Mouse (Mus musculus): ENCODE data around the gene Scn8a. TPM values are rescaled to one million over a fixed set of nuclear protein-coding genes. Genes with fewer than 3 reads are reported as not detected.
A peak's percentile ranks its signal among the peaks of the same experiment; 100 is the strongest.

Gene Scn8a
- polyA plus RNA-seq, 1 experiment from 2014 or later = 19.8 TPM

DNA sequence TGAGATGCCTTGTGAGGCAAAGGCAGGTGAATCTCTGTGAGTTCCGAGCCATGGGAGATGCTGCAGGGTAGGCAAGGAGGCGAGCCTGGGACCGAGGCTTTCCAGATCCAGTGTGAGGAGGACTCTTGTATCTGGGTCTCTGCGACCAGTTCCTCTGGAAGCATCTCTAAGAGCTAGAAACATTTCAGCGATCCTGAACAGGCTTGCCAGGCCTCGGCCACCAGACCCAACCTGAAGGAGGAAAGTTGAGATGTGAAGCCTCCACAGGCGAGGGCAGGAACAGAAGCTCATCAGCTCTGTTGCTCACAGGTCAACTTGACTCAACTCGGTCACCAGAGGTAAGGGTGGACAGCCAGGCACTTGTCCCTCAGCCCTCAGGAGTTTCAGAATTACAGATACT lies 221.9 kb downstream of the Scn8a start:
- Histone ChIP-seq H3K4me1 (peaks cover 43% of the 10 kb centered on the region), H3K27me3 (replicated peaks) (peaks cover 14% of the 10 kb centered on the region; the same call in 1 of the 2 replicates), H3K4me3 (no peak overlapping the region), H3K36me3 (no peaks in the 10 kb centered on the region), H3K9ac (no peak overlapping the region), H3K4me2 (replicated peaks) (no peak overlapping the region), H3K9me3 (no peaks in the 10 kb centered on the region), H3K27ac (no peak overlapping the region)
- 94% methylated on average over 8 of the region's 8 CpGs for WGBS
- ATAC-seq (ENCODE audit: low FRiP score, low read depth) = no peak

DNA sequence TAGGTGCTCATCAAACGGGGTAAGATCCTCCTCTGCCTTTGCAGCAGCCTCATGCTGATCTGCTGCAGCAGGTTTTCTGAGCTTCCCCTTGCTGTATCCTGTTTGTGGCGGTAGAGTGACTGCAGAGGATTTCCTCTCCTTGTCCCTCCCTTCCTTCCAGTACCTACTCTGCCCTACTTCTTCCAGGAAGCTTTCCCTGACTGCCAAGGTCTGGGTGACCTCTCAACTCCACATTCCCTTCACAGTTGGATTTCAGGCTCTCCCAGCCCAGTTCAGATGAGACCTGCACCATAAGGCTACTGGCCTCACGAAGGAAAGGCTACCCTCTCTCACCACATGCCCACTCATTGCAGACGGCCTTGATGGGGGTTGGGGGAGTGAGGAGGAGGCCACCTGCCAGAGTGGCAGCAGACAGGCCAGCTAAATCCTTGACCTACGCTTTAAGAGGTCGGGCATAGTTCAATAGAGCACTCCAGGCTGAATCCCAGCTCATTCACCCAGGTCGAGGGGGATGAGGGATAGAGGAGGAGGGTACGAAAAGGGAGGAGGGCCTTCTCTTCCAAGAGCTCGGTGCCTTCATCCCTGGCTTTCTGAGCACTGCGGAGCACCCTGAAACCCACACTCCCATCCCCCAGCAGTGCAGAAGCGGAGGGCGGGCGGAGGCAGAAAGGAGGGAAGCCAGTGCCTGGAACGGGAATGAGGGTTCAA lies 222.6 kb downstream of the Scn8a start:
- Histone ChIP-seq H3K4me2 (replicated peaks) (peak overlapping the region; percentile 42), H3K27ac (peak overlapping the region; percentile 55; the same call in 1 of the 2 replicates), H3K36me3 (no peaks in the 10 kb centered on the region), H3K9me3 (no peaks in the 10 kb centered on the region), H3K9ac (no peak overlapping the region), H3K4me1 (peaks cover 48% of the 10 kb centered on the region), H3K27me3 (replicated peaks) (peaks cover 14% of the 10 kb centered on the region), H3K4me3 (no peak overlapping the region)
- WGBS = 17% methylated on average over 14 of the region's 14 CpGs
- peak; percentile 59 for ATAC-seq (ENCODE audit: low FRiP score, low read depth)

DNA sequence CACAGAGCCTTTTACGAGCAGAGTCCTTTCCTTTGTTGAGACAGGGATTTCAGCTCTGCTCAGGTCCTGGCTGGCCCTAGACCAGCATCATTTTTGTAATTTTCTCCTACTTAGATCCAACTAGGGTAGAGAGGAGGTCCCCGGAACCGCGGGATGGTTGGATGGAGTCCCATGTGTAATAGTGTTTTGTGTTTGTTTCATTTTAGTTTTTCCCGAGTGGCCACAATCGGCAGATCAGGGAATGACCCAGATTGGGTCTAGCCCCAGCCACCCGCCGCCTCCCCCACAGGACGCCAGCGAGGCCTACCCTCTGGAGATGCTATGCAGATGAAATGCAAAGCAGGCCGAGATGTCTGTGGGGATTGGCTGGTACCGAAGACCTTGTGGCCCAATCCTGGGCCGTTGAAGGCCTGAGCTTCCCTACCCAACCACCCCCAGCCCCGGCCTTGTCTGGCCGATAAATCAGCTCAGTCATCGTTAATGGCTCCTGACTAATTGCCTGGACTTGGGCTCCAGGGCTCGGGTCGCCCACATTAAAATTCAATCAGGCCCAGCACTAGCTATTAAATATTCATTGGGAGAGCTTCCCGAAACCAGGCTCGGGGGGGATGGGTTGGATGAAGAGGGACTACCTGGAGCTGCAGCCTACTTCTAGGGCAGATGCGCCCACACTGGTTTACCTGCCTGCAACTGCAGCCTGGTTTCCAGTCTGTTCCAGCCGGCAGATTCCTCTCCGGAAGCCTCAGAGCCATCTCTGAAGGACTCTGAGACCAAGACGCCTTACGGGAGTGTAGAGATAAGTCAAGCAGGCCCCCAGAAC lies 223.4 kb downstream of the Scn8a start:
- Histone ChIP-seq H3K27ac (peak overlapping the region; percentile 55), H3K4me2 (replicated peaks) (peak overlapping the region; percentile 42), H3K9ac (no peak overlapping the region), H3K4me1 (peaks cover 55% of the 10 kb centered on the region), H3K27me3 (replicated peaks) (peaks cover 14% of the 10 kb centered on the region), H3K36me3 (no peaks in the 10 kb centered on the region), H3K9me3 (no peaks in the 10 kb centered on the region), H3K4me3 (no peak overlapping the region)
- 4% methylated on average over 25 of the region's 25 CpGs for WGBS
- peak; percentile 95 for ATAC-seq (ENCODE audit: low FRiP score, low read depth)

DNA sequence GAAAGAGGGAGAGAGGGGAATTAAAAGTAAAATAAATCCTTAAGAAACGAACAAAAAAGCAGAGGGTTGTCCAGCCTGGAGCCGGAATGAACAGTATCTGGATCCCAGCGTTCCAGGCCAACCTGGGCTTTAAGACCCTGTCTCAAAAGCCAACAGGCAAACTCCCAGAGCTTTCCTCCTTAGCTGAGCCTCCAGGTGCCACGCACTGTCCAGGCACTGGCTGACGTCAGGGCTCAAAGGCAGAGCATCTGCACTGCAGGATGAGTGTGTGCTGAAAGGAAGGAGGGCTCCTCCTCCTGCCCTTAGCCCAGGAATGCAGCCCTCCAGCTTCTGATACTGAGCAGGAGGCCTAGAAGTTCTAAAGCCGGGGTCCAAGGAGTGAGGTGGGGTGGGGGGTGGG lies 224.3 kb downstream of the Scn8a start:
- H3K9me3 ChIP-seq = no peaks in the 10 kb centered on the region
- H3K27me3 ChIP-seq (replicated peaks) = peaks cover 14% of the 10 kb centered on the region
- peaks cover 56% of the 10 kb centered on the region for H3K4me1 ChIP-seq
- H3K36me3 ChIP-seq = no peaks in the 10 kb centered on the region
- ATAC-seq (ENCODE audit: low FRiP score, low read depth) = no peak
- no peak overlapping the region for H3K4me2 ChIP-seq (replicated peaks)
- 35% methylated on average over 6 of the region's 6 CpGs for WGBS
- H3K27ac ChIP-seq = peak overlapping the region; percentile 55; the same call in 1 of the 2 replicates
- no peak overlapping the region for H3K4me3 ChIP-seq
- H3K9ac ChIP-seq = no peak overlapping the region

DNA sequence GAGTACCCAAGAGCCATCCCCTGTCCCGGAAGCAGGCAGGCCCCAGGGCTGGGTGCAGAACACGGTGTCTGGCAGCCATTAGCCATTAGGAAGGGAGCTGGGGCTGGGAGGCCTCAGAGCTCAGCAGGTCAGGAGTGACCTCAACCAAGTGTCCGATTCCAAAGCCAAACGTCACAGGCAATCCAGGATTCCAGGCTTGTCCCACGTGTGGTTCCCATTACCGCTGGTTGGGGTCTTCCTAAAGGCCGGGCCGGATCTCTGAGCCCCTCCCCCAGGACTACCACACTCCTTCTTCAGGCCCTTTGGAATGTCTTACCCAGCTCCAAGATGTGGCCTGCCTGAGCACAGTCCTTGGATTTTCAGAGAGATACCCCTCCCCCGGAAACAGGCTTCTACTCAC lies 225.3 kb downstream of the Scn8a start:
- Histone ChIP-seq H3K27me3 (replicated peaks) (peaks cover 14% of the 10 kb centered on the region), H3K9ac (no peak overlapping the region)
- no peak for ATAC-seq (ENCODE audit: low FRiP score, low read depth)

DNA sequence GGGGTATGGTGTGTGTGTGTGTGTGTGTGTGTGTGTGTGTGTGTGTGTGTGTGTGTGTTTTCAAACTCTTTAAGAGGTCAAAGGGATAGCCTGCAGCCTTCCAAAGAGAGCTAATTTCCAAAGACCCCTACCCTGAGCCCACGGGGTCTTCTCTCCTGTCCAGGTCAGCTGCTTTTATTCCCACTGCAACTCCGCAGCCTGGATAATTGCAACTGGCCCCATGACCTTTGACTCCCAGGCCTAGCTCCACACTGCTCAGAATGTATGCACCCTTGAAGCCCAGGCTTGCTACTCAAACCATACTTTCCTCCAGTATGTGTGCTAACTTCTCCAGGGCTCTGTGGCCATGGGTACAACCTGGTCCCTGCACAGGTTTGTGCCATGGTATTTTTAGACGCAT lies 225.7 kb downstream of the Scn8a start:
- ATAC-seq (ENCODE audit: low FRiP score, low read depth) = no peak
- 32% methylated on average over 3 of the region's 3 CpGs for WGBS
- H3K4me2 ChIP-seq (replicated peaks) = no peak overlapping the region

More for the DNA sequence above, 225.3 kb downstream of the Scn8a start:
- no peak overlapping the region for H3K4me3 ChIP-seq
- peaks cover 57% of the 10 kb centered on the region for H3K4me1 ChIP-seq
- H3K4me2 ChIP-seq (replicated peaks) = no peak overlapping the region
- WGBS = 54% methylated on average over 9 of the region's 9 CpGs
- no peaks in the 10 kb centered on the region for H3K9me3 ChIP-seq
- no peaks in the 10 kb centered on the region for H3K36me3 ChIP-seq
- no peak overlapping the region for H3K27ac ChIP-seq

More for the DNA sequence above, 225.7 kb downstream of the Scn8a start:
- no peak overlapping the region for H3K9ac ChIP-seq
- peaks cover 57% of the 10 kb centered on the region for H3K4me1 ChIP-seq
- H3K4me3 ChIP-seq = no peak overlapping the region
- H3K27ac ChIP-seq = no peak overlapping the region
- peaks cover 14% of the 10 kb centered on the region for H3K27me3 ChIP-seq (replicated peaks)
- no peaks in the 10 kb centered on the region for H3K36me3 ChIP-seq
- H3K9me3 ChIP-seq = no peaks in the 10 kb centered on the region

Other genes starting within 250 kb of the Scn8a start
- 3.8 and 5.1 TPM in 2 replicates for gene Smagp, start 232.9 kb upstream of the Scn8a start, polyA plus RNA-seq (2016; fragmentation: Nextera tagmentation; extraction: Ambion mirVana)
- gene Bin2, start 200.3 kb upstream of the Scn8a start, polyA plus RNA-seq (2016; fragmentation: Nextera tagmentation; extraction: Ambion mirVana) = 3.5 TPM in 2 replicates
- 2.7 and 3.4 TPM in 2 replicates for gene Cela1, start 181.9 kb upstream of the Scn8a start, polyA plus RNA-seq (2016; fragmentation: Nextera tagmentation; extraction: Ambion mirVana)
- gene Galnt6, start 140.5 kb upstream of the Scn8a start, polyA plus RNA-seq (2016; fragmentation: Nextera tagmentation; extraction: Ambion mirVana) = 0.15 and 0.37 TPM in 2 replicates
- 15.8 and 16.8 TPM in 2 replicates for gene Slc4a8, start 108.1 kb upstream of the Scn8a start, polyA plus RNA-seq (2016; fragmentation: Nextera tagmentation; extraction: Ambion mirVana)
- not detected in 2 replicates for gene Gm47841, start 177.5 kb downstream of the Scn8a start, polyA plus RNA-seq (2016; fragmentation: Nextera tagmentation; extraction: Ambion mirVana)
- gene Fignl2, start 208.7 kb downstream of the Scn8a start, polyA plus RNA-seq (2016; fragmentation: Nextera tagmentation; extraction: Ambion mirVana) = 0.55 and 0.84 TPM in 2 replicates
- not detected in 2 replicates for gene Ankrd33, start 245.9 kb downstream of the Scn8a start, polyA plus RNA-seq (2016; fragmentation: Nextera tagmentation; extraction: Ambion mirVana)